Mouse (Mus musculus): ENCODE measurements around the gene Klhl20.

DNA sequence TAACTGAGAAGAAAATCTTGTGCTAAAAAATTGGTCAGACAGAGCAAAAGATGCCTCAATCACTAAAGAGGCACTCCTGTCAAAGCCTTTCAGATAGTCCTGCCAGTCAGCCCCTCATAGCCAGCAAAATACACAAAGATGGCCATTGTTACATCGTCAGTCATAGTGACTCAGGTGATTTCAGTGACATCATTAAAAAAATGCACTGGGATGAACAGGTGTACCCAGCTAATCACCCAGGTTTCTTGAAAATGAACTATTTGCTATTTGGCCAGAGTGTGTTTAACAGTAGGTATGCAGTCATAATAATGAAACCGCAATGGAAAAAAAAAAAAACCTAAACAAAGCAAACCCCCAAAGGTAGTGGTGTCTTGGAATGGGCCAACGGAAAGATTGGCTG, 27.9 kb upstream of the Klhl20 start, which contains the start of gene Tex50:
- no peak for TF ChIP-seq CTCF (IDR thresholded peaks at IDR 0.05; ENCODE audit: low read depth, low read length)
- TF ChIP-seq GATA1 (IDR thresholded peaks at IDR 0.05; ENCODE audit: borderline replicate concordance, low read length) = no peak
- no peak for TF ChIP-seq GATA2 (IDR thresholded peaks at IDR 0.05; ENCODE audit: borderline replicate concordance, low read depth, low read length)
- TF ChIP-seq TAL1 (conservative IDR thresholded peaks at IDR 0.05; ENCODE audit: low read depth, low read length) = no peak
